Mouse (Mus musculus): ENCODE data around the gene Plekhg2. TPM values are rescaled to one million over a fixed set of nuclear protein-coding genes. Genes with fewer than 3 reads are reported as not detected.

The Plekhg2 gene
- total RNA-seq, 2 experiments from 2014 or later, result 4.7 to 7.3 TPM

DNA sequence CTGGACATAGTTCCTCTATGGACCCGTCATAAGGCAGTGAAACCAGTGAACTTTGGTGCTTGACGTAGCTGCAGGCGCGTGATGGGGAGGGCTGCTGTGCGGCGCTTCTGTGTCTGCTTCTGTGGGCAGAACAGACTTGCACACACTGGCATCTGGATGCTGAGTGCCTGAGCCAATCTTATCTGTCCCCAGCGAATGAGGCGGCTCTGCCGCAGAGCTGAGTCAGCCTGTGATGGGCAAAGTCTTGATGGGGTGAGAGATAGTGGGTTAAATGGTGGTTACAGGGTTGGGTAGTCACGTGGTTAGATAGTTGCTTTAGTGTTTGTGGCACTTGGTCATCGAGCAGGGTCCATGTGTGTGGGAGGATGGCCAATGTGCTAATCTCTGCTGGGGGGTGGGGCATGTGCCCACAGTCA, 10.6 kb upstream of the Plekhg2 start:
- DNase-seq, result peak; percentile 59

DNA sequence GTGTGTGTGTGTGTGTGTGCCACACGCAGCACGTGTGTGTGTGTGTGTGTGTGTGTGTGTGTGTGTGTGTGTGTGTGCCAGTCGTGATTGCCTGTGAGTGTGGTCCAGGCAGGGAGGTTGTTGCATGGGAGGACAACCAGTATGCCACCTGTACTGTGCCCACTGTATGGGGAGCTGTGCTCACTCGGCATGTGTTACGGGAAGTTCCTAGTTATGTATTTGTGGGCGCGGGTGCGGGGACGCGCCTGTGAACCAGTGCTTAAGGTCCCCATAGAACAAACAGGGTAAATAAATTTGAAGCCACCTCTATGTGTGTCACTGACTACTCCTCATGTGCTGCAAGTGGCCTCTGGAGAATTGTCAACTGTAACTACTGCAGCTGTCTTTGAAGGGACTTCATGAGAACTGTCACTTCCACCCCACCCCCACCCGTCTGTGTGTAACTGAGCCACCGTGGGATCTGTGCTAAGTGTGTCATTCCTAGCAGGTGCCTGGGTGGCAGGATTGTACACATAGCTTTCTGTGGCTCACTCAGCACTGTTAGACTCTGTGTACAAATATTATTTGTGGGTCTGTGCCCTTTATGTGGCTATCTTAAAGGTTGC, 10.1 kb upstream of the Plekhg2 start:
- no peak for DNase-seq

DNA sequence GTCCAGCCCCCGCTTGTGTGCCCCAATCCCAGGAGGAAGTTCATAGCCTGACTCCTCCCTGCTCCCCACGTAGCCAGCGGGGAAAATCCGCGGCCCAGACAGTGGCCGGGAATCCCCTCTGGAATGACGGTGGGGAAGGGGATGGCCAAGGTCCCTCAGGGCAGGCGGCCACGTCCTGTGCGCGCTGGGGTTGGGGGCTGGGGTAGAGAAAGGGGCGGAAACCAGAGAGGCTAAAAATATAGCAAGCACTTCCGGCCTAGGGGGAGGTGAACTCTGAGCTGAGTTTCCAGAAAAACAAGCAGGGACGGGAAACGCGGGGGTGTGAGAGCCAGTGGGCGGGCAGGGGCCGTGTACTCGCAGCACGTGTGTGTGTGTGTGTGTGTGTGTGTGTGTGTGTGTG, 9.5 kb upstream of the Plekhg2 start:
- peak; percentile 90 for DNase-seq

DNA sequence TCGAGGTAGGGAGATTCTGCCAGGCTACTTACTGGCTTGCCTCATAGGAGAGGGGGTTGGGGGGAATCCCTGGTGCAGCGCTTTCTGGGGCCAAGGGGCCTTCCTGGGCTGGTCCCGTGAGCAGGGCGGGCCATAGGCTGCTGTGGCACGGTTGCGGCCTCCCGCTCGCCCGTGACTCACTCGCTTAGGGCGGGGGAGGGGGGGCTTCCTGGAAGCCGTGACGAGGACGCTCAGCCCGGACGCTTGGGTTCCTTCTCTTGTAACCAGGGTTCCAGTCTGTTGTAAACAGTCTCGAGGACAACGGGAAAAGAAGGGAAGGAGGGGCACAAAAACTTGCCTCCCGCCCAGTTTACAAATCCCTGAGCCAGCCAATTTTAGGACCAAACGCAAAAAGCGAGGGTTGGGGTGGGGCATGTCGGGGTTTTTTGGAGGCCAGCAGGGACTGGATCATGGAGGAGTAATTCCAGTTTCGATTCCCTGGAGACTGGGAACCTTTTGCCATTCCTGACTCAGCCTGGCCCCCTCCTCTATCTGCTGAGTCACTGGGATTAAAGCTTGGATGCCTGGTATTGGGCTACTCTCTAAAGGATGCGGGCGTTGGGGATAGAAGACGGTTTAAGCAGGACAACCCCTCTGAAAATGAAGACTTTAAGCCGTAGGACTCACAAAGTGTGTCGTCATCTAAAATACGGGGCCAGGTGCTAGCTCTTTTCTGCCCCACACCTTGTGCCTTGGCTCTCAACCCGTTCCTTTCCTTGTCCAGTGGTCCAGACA, 8.8 kb upstream of the Plekhg2 start:
- DNase-seq, result peak; percentile 91

DNA sequence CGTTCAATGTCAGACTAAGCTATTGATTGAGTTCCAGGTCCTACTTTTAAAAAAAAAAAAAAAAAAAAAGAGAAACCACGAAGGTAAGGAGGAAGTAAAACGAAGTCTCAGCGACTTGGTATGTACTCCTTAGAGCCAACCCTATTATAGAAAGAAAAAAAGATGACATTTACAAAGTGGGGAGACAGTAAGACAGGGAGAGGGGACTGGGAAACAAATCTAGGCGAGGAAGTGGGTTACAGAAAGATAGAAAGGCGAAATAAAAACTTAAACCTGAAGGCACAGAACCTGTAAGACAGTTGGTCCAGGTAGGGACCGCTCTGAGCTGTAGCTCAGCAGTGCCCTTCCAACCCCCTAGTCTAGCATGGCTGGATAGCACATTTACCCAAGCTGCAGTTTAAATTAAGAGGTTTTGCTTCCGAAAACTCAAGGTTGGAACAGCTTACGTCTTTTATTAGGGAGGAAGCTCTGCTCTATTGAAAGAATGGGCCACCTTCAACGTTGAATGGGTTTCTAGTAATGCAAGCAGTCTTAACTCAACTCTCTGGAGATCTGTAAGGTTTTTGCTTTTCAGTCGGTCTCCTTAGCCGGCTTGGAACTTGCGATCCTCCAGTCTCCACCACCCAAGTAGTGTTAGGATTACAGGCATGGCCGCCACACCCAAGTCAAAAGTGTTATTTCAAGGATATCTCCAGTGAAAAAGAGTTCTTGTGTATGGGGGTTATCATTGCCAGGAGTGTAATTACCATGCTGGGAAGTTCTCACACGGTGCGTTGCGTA, 8.0 kb upstream of the Plekhg2 start, which contains the start of gene Zfp36:
Gene Zfp36, minus strand, starts transcription at position 17 of the 780 bp plus-strand sequence.
- no peak for DNase-seq

DNA sequence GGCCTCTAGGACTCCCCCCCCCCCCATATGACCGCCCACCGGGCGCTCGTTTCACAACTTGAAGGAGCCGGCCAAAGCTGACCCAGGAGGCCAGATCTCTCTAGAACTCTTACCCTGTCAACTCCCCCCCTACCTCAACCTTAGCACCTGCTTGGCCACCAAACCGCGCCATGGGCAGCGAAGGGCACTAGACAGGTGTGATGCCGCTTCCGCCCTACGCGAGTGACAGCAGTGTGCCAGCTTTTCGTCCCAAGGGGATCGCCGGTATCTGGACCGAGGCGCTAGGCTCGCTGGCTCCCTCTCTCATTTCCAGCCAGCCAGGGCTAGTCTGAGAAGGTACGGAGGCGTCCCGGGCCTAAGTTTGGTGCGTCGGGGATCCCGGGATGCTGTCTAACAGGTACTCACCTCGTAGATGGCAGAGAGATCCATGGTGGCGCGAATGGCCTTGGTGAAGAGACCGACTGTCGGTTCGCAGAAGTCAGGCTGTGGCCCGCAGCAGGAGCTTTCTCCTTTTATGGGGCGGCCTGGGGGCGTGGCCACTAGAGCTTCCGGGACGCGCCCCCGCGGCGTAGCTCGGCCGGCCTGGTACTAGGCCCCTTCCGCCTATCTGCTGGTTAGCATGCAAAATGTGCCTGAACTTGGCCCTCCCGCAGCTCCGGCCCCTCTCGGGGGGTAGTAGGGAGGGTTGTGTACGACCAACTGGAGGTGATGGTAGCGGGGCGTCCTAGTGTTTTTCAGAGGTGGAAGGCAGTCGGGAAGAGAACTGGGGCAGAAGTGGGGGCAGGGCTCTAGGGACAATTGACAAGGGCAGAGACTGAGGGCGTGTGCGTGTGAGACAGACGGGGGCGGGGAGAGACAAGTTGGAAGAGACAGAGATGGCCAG, 6.6 kb upstream of the Plekhg2 start:
- peak; percentile 95 for DNase-seq

DNA sequence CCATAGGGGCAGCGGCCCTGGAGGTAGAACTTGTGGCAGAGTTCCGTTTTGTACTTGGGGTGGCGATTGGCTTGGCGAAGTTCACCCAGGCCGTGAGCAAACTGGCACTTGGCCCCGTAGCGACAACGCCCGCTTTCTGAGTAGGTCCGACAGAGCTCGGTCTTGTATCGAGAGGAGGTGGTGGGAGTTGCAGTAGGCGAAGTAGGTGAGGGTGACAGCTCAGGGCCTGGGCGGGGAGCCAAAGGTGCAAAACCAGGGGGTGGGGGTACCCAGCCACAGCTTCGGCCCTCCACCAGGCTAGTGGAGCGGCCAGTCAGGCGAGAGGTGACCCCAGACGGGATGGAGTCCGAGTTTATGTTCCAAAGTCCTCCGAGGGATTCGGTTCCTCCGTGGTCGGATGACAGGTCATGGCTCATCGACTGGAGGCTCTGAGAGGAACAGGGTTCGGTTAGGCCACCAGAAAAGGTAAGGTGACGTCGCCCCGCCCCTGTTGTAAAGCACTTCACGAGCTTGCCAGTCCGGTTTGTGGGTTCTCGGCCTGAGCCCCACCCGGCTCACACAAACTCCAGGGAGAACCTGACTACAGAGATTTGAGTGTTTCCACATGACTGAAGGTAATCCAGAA, 5.8 kb upstream of the Plekhg2 start:
- DNase-seq, result peak; percentile 71

DNA sequence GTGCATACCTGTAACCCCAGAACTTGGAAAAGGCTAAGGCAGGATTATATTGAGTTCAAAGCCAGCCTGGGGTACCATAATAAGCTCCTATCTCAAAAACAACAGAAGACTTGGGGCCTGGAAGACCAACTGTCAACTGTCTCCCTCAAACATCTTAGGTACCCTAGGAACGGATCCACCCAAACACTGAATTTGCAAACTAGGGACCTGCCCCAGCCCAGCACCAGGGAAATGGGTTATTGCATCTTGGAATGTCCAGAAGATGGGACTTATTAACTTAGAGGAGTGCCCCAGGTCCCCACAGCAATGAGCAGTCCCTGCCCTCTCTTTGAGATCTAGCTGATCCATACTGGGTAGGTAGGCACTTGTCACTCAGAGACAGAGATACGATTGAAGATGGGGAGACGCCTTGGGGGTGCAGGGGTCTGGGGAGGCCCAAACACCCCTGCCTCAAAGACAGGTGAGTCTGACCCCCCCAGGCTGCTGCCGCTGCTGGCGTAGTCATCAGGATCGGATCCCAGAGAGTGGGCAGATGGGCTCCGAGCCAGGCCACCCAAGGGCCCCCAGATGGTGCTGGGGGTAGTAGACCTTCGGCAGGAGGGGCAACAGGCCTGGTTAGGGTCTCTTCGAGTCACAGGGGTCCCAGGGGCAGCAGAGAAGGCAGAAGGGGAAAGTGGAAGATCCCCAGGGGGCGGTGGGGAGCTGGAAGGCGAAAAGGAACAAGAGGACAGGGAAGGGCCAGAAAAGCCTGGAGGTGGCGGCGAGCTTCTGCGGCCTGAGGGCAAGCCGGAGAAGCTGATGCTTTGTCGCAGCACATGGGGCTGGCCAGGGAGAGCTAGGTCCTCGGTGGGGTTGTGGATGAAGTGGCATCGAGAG, 5.0 kb upstream of the Plekhg2 start:
- peak; percentile 49 for DNase-seq

DNA sequence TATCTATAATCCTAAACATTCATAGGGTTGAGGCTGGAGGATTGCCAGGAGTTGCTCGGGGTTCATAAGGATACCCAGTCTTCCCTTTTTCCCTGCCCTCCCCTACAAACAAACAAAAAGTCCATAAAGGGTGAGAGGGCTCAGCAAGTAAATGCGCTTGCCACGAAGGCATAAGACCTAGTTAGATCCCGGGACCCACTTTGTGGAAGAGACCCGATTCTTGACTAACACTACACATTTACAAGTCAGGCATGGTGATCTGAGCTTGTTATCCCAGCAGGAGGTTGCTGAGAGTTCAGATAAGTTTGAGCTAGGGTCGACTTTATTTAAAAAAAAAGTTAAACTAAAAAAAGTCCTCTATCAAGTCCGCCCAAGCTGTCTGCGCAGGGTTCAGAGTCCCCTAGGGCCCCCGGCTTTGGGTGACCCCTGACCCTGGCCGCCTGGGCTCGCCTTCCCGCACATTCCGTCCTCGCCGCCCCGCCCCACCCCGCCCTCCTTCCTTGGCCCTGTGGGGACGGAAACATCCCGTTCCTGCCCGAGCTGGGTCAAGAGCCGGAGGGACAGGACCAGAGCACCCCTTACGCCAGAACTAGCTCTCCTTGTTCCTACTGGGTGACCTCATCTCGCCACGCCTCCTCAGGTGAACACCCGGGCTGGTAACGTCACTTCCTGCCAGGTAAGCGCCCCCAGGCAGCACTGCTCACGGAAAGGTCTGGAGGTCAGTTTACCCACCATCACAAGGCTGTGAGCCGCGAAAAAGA, 3.8 kb upstream of the Plekhg2 start:
- DNase-seq, result peak; percentile 95

DNA sequence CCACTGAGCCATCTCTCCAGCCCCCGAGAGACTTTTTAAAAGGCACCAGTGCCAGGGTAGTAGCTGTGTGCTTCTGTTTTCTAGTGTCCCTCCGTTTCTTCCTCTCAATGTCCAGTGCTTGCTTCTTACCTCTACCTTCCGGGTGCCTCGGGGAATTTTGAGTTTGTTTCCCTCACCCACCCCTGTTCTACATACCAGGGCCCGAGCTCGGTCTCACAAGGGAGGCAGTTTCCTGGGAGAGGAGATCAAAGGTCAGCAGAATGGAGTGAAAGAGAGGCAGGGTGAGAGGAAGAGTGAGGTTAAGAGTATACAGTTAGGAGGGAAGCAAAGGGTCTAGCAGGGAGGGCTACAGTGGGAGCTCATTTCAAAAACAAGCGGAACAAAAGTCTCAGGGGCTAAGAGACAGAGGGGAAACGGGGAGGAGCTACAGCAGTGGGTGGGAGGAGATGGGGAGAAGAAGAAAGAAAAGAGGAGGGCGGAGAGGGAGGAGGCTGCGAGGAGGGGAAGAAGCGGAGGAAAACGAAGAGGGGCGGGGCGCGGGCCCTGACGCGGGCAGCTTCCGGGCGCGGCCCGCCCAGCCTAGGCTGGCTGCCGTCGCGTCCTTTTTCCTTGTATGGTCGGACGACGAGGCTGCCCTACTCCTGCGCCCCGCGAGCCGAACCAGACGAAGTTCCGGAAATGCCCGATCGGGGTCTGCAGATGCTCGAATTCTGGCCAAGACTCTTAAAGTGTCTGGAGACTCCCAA, 3.0 kb upstream of the Plekhg2 start:
- peak; percentile 95 for DNase-seq

DNA sequence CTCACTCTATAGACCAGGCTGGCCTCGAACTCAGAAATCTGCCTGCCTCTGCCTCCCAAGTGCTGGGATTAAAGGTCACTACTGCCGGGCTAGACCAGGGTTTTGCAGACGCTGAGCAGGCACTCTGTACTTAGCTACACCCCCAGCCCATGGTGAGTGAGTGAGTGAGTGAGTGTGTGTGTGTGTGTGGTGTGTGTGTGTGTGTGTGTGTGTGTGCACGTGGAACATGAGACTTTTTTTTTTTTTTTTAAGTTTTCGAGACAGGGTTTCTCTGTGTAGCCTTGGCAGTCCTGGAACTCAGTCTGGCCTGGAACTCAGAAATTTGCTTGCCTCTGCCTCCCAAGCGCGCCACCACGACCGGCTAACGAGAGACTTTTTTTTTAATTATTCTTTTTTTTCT, 2.2 kb upstream of the Plekhg2 start:
- no peak for DNase-seq

DNA sequence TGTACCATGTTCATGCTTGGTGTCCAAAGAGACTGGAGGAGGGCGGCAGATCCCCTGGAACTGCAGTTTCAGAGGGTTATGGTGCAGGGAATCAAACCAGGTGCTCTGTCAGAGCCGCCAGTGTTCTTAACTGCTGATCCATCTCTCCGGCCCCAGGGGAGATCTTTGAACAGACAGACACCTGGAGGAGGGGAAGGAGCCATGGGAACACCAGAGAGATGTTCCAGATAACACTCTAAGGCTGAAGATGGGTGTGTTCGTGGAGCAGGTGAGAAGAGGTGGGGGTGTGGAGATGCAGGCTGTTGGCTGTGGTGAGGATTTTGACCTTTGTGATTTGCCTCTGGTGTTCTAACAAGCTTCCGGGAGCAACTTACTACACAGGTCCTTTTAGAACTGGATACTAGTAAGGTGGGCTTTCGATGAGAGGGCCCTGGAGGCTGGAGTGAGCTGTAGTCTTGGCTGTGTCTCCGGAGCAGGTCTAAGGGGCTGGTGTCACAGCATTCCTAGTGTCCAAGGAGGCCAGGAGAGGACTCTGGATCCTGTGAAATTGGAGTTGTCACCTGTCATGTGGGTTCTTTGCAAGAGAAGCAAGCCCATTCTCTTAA, 1.6 kb upstream of the Plekhg2 start:
- DNase-seq, result no peak

DNA sequence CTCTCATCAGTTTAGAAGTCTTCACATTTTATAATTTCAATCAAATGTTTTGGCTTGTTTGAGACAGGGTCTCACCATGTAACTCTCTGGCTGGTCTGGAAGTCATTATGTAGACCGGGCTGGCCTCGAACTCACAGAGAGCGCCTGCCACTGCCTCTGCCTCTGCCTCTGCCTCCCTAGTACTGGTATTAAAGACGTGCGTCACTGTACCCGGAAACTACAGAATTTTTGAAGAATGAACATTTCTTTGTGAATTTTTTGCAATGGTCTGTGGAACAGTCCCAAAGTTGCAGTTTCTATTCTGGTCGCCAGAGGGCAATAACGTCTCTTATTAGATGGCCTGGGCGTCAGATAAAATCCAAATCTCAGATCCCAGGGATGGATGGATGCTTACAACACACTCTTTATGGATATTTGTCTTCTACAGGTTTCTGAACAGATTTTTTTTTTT, 757 bp upstream of the Plekhg2 start:
- peak; percentile 66 for DNase-seq

DNA sequence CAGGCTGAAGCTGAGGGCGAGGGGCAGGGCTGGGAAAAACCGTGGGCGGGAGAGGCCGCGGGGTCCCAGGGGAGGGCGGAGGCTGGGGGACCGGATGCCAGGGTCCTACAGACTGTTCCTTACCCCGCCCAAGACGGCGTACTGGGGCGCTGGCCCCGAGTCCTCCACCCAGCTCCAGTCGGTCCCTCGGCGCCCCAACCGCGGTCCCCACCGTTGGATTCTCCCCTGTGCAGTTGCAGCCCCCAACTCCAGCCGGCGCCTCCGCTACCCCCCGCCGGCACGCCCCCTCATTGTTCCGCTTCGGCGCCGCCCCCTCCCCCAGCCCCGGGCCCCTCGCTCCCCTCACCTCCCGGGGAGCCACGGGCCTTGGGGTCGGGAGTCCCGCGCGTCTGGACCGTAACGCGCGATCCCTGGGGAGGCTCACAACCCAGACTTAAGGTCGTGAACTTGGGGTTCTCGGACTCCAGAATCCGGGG, 847 bp downstream of the Plekhg2 start:
- DNase-seq, result peak; percentile 83

DNA sequence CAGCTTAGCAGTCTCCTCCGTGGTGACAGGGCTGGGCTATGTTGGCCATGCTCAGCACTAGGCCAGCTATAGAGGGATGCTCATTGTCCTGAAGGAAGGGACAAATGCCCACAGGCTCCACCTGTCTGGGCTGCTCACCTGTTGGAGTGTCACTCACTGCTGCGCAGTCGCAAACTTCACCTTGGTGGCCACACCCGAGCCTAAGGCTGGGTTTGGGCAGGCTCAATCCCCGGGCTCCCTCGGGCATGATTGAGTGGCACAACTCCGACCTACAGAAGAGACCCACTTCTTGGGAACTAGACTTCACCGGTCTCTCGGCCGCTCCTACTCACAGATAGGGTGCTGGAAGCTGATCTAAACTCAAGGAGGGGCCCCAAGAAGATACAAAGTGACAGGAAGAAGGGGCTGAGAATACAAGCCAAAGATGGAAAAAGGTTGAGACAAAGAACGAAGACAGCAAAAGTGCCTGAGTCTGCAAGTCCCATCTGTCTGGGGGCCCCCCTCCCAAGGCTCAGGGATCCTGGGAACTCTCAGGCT, 1.4 kb downstream of the Plekhg2 start:
- DNase-seq, result peak; percentile 23

DNA sequence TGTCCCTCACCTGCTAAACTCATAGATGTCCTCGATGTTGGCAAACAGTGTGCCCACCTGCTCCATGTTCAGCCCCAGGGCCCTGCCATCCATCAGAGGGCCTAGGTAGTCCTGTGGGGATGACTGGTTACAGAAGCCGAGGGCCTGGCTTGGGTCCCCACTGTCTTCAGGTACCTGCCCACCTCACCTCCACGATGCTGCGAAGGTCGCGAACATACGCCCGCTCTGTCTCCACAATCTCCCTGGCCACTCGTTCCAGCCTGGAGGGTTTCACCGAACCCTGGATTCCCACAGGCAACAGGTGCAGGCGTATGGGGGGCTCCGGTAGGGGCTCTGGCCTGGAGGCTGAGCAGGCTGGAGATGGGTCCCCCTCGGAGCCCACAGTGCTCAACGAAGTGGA, 2.3 kb downstream of the Plekhg2 start:
- no peak for DNase-seq

DNA sequence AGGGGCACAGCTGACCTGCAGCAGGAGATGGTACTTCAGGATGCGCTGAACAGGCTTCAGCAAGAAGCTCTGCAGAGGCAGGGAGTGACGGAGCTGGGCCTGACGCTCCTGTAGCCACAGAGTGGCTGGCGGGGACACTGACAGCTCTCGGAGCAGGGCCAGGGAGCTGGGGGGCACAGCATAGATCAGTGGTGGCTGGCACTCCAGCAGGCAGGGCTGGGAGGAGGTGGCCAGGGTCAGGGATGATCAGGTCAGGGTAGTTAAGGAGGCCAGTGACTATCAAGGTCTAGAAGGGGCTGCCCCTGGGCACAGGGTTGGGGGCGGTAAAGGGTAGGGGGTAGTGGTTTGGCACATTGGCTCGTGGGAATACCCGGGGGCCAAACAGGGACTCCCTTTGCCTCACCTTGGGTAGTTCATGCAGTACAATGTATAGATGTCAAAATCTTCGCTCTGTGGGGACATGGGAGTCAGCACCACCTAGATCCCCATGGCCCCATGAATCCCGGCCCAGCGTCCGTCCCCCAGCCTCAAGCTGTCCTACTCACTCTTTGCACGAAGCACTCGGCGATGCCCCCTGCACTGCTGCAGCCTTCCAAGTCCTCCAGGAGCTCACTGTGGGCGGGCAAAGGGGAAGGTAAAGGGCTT, 4.0 kb downstream of the Plekhg2 start:
- no peak for DNase-seq
